Mouse (Mus musculus): ENCODE measurements around the gene Tex2.

DNA sequence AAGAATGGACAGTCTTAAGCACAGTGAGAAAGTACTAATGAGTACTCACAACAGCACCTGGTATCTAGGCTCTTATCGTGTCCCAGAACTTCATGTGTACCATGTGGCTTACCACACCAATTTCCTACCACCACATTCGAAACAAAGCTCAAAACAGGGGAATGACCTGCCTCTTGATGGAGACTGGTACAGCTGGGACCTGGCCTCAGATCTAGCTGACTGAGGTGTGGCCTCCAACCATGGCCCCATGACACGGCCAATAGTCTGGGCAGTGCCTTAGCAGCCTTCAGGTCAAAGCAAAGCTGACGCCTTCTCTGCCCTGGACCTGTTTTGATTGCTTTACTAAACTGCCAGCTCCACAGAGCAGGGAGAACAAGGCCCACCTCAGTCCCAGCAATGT is 56.5 kb downstream of the Tex2 start:
- TF ChIP-seq CHD2 (IDR thresholded peaks at IDR 0.05; ENCODE audit: low read depth, low read length) (no peak), ZNF384 (IDR thresholded peaks at IDR 0.05; ENCODE audit: low read depth, low read length) (no peak)
